Mouse (Mus musculus) limb, embryonic 10.5 days (tissue): ENCODE measurements around the gene Pitpnm1. TPM values are rescaled to one million over a fixed set of nuclear protein-coding genes. Genes with fewer than 3 reads are reported as not detected.

Experiments used
- DNase-seq: peaks from one replicate; pipeline ENCODE4 v3.0.0-alpha.2; 2017; ENCODE audit warnings: low spot score
- H3K27ac ChIP-seq: fragments of 300-500 bp; sonication (generic); 2 replicates; pipeline ENCODE4 v1.5.1; 2016; ENCODE audit warnings: mild to moderate bottlenecking
- H3K27me3 ChIP-seq: fragments of 300-500 bp; sonication (generic); 2 replicates; pipeline ENCODE4 v1.6.1; 2016; ENCODE audit warnings: low read depth, mild to moderate bottlenecking; ENCODE audit not compliant: poor library complexity, severe bottlenecking
- H3K36me3 ChIP-seq: fragments of 300-500 bp; sonication (generic); 2 replicates; pipeline ENCODE4 v1.6.1; 2016; ENCODE audit warnings: mild to moderate bottlenecking, moderate library complexity
- H3K4me1 ChIP-seq: fragments of 300-500 bp; sonication (generic); 2 replicates; pipeline ENCODE4 v1.6.1; 2016
- H3K4me3 ChIP-seq: fragments of 300-500 bp; sonication (generic); 2 replicates; pipeline ENCODE4 v1.5.1; 2016; ENCODE audit warnings: mild to moderate bottlenecking, moderate library complexity
- H3K9me3 ChIP-seq: fragments of 300-500 bp; sonication (generic); replicated peaks from 2 replicates; pipeline ENCODE4 v1.6.1; 2016; ENCODE audit warnings: mild to moderate bottlenecking
- WGBS: fragments of 180-500 bp; shearing (Covaris S2); methylation state at CpG from one replicate; pipeline ENCODE4 v1.1.7; 2016; 5-methylcytosine and 5-hydroxymethylcytosine counted together
- polyA plus RNA-seq: library from polyadenylated mRNA; unstranded; fragments of >200 nt; fragmentation: Nextera tagmentation; extraction: Ambion mirVana; gene quantifications from 2 replicates; pipeline ENCODE4 v1.2.1, GENCODE M21; 2016

The Pitpnm1 gene
- polyA plus RNA-seq, 1 experiment from 2014 or later = 7.9 TPM

DNA sequence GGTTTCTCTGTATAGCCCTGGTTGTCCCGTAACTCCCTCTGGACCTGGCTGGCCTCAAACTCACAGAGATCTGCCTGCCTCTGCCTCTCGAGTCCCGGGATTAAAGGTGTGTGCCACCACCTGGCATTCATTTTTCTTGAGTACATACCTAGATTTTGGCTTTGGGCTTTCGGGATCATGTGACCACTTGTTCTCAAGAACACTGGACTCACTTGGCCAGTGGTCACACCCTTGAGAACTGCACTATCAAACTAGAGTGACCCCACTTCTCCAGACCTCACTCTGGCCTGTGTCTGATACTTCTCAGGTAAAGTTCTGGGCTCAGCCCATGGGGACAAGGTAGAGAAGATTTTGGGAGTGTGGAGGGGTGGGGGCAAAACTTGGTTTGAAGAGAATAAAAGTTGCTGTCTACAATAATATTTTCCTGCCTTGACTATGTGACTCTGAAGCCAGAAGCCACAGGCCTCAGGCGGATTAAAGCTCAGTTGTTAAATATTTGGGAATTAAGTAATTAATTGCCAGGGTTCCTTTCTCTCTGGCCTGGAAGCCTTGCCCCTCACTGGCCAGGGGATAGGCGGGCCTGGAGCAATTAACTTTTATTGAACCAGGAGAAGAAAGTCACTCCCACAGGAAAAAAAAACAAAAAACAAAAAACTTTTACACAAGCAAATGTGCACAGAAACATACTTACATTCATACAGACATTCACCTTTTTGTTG is 26.9 kb upstream of the Pitpnm1 start:
- Histone ChIP-seq H3K4me3 (no peak overlapping the region), H3K27ac (no peak overlapping the region), H3K36me3 (no peaks in the 10 kb centered on the region), H3K4me1 (peaks cover 2% of the 10 kb centered on the region; the same call in 1 of the 2 replicates), H3K27me3 (no peaks in the 10 kb centered on the region), H3K9me3 (no peaks in the 10 kb centered on the region)
- DNase-seq = no peak
- 75% methylated on average over 6 of the region's 6 CpGs for WGBS

DNA sequence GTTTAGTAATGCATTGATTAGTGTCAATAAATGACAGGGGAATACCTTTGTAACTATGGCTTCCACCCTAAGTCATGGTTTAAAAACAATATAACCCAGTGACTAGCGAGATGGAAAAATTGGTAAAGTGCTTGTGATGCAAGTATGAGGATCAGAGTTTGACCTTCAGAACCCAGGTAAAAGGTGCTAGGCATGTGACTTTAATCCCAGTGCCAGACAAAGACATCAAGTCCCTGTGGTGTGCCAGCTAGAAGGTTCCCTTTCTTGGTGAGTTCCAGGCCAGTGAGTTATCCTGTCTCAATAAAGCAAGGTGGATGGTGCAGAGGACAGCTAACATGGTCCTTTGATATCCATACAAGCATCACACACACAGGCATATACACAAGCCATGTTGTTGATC is 24.3 kb upstream of the Pitpnm1 start:
- H3K4me1 ChIP-seq = peaks cover 2% of the 10 kb centered on the region; the same call in 1 of the 2 replicates
- no peaks in the 10 kb centered on the region for H3K9me3 ChIP-seq
- no peak for DNase-seq
- H3K36me3 ChIP-seq = no peaks in the 10 kb centered on the region
- WGBS = 93% methylated on average over 1 of the region's 1 CpGs
- H3K27ac ChIP-seq = no peak overlapping the region
- H3K27me3 ChIP-seq = no peaks in the 10 kb centered on the region
- no peak overlapping the region for H3K4me3 ChIP-seq

DNA sequence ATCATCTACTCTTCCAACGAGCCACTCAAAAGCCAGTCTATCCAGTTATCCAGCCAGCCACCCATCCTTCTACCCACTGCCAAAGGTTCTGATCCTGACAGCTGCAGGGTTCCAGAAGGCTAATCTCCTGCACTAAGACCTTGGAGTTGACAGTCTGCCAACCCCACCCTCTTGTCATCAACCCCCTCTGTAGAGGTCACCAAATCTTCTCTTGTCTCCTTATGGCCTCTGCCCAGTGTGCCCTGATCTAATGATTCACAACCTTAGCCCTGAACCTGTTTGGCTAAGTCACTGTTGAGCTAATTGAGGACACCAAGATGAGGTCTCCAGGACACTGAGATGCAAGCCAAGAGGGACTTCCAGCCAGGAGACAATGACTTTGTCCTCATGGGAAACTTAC is 20.2 kb upstream of the Pitpnm1 start:
- Histone ChIP-seq H3K27ac (no peak overlapping the region), H3K4me3 (no peak overlapping the region), H3K36me3 (no peaks in the 10 kb centered on the region), H3K9me3 (no peaks in the 10 kb centered on the region), H3K27me3 (peaks cover 16% of the 10 kb centered on the region; the same call in 1 of the 2 replicates), H3K4me1 (peaks cover 5% of the 10 kb centered on the region)
- 81% methylated on average over 1 of the region's 1 CpGs for WGBS
- DNase-seq = no peak

DNA sequence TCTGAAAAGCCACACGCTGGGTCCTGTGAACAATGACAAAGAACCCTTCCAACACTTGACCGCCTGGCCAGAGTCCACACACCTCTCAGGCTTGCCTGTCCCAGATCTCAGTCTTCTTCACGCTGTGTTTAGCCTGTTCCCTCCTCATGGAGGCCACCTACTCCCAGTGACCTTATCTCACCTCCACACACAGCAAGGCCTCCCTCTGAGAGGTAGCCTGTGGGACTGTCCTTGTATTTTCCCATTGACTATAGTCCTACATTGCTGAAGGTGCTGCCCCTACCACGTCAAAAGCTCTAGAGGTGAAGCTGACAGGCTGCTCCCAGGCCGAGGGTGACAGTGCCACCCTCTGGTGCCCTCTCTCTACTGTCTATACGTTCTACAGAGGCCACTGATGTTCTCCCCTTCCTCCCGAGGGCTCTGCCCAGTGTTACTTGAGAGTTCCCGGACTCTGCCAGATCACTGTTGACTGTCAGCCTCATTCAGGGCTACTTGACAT is 19.2 kb upstream of the Pitpnm1 start:
- Histone ChIP-seq H3K4me3 (no peak overlapping the region), H3K27me3 (peaks cover 17% of the 10 kb centered on the region; the same call in 1 of the 2 replicates), H3K36me3 (no peaks in the 10 kb centered on the region), H3K9me3 (no peaks in the 10 kb centered on the region), H3K27ac (no peak overlapping the region), H3K4me1 (peaks cover 5% of the 10 kb centered on the region)
- no peak for DNase-seq
- WGBS = 68% methylated on average over 8 of the region's 8 CpGs

DNA sequence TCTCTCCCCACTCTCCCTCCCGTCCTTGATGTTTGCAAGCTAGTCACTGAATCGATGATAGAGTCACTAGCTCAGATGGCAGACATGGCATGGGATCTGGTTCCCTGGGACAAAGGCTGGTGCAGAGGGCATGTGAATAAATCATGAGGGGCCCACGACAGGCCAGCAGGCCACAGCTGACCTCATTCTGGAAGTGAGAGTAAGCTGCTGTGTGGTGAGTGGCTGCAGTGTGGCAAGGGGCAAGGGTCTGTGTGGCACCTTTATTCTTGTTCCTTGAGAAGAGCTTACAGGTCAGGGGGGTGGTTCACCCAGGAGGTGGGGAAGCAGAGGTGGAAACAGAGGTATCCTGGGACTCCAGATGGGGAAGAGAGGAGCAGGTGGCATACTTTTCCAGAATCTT is 18.4 kb upstream of the Pitpnm1 start, which contains the start of gene Cabp2:
Gene Cabp2, plus strand, starts transcription at position 185 of the 400 bp plus-strand sequence.
- Histone ChIP-seq H3K4me1 (peaks cover 5% of the 10 kb centered on the region), H3K4me3 (no peak within 1 kb of the TSS), H3K9me3 (no peaks in the 10 kb centered on the region), H3K27ac (no peak within 1 kb of the TSS), H3K36me3 (no peaks in the 10 kb centered on the region), H3K27me3 (peaks cover 17% of the 10 kb centered on the region; the same call in 1 of the 2 replicates)
- WGBS = 76% methylated on average over 3 of the region's 3 CpGs
- no peak for DNase-seq

DNA sequence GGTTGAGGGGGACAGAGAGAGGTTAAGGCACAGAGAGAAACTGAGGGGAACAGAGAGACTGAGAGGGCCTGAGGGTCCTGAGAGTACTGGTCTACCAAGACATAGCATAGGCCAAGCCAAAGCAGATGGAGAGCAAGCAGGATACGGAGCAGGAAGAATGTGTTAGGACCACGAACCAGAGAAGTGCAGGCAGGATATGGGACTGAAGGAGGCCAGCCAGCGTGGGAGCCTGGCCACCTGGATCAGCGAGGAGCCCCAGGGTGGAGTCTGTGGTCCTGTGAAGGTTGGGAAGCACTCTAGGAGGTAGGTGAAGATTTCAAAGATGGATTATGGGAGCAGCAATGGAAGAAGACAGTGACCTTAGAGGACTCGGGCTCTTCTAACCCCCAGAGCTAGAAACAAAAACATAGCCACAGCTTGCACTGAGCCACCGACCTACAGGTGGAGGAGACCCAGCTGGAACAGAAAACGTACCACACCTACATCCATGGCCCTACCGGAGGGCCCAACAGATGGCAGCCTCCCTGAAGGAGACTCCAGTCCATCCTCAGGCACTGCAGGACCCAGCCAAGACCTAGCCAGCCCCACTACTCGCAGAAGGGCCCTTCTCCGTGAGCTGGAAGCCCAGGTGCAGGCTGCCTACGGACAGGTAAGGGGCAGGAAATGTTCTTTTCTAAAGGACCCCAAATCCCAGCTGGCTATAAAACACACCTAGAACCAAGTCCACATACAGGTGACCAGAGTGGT is 17.4 kb upstream of the Pitpnm1 start:
- Histone ChIP-seq H3K36me3 (no peaks in the 10 kb centered on the region), H3K27ac (no peak overlapping the region), H3K9me3 (no peaks in the 10 kb centered on the region), H3K4me1 (peaks cover 5% of the 10 kb centered on the region), H3K27me3 (peaks cover 17% of the 10 kb centered on the region; the same call in 1 of the 2 replicates), H3K4me3 (no peak overlapping the region)
- DNase-seq = no peak
- 88% methylated on average over 11 of the region's 11 CpGs for WGBS

DNA sequence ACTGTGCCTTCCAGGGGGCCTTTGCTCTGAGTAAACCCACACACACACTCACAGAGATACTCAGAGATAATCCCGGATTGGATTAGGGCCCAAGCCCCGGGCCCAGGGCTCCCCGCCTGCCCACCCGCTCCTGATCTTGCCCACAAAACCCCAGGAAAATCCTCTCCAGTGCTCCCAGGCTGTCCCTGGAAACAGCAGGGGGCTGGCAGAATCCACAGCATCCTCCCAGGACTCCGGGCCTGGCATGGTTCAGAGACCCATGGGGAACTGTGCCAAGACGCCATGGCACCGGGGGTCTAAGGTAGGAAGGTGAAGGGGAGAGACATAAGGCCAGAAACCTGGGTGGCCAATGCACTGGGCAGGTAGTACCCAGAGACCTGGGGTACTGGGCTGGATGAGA is 16.5 kb upstream of the Pitpnm1 start:
- no peak for DNase-seq
- Histone ChIP-seq H3K27ac (0 out of 2 replicates have a peak overlapping the region, but pooled peaks have one; percentile 9), H3K4me3 (no peak overlapping the region), H3K36me3 (no peaks in the 10 kb centered on the region), H3K9me3 (no peaks in the 10 kb centered on the region), H3K4me1 (peaks cover 5% of the 10 kb centered on the region), H3K27me3 (peaks cover 17% of the 10 kb centered on the region; the same call in 1 of the 2 replicates)
- WGBS = 88% methylated on average over 7 of the region's 7 CpGs

DNA sequence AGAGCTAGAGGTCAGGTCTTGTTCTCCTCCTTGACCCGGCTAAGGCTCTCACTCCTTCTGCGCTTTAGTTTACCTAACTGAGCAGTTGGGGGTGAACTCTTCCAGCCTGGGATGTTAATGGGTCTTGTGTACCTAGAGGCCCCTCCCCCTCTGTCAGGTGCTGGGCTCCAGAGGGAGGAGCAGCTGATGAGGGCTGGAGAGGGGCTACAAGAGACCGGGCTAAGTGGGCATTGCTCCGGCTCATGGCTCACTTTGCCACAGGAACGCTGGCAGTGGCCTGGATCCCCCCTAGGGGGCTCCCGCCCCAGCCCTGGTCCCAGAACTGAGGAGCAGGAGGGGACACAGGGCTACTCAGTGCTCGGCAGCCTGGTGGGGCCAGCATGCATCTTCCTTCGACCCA is 16.0 kb upstream of the Pitpnm1 start:
- WGBS = 28% methylated on average over 8 of the region's 8 CpGs
- no peak overlapping the region for H3K4me3 ChIP-seq
- no peak for DNase-seq
- H3K36me3 ChIP-seq = no peaks in the 10 kb centered on the region
- no peaks in the 10 kb centered on the region for H3K9me3 ChIP-seq
- peaks cover 17% of the 10 kb centered on the region; the same call in 1 of the 2 replicates for H3K27me3 ChIP-seq
- peaks cover 5% of the 10 kb centered on the region for H3K4me1 ChIP-seq
- 0 out of 2 replicates have a peak overlapping the region, but pooled peaks have one; percentile 9 for H3K27ac ChIP-seq

DNA sequence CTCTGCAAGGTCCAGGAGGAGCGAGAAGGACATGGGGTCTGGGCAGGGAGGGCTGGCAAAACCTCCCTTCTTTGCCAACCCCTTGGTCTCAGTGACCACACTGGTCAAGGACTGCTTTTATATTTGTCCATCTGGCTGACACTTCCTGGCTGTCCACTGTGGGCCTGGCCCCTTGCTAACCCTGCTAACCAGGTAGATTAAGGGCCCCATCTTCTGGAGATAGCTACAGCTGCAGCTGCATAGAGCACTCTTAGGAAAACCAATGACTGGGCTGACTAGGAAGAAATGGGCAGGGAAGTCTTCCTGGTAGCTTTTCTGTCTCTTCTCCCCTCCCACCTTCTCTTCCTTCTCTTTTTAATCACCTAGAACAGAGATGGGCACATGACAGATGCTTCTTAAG is 14.8 kb upstream of the Pitpnm1 start:
- Histone ChIP-seq H3K27me3 (peaks cover 17% of the 10 kb centered on the region; the same call in 1 of the 2 replicates), H3K27ac (no peak overlapping the region)
- no peak for DNase-seq

DNA sequence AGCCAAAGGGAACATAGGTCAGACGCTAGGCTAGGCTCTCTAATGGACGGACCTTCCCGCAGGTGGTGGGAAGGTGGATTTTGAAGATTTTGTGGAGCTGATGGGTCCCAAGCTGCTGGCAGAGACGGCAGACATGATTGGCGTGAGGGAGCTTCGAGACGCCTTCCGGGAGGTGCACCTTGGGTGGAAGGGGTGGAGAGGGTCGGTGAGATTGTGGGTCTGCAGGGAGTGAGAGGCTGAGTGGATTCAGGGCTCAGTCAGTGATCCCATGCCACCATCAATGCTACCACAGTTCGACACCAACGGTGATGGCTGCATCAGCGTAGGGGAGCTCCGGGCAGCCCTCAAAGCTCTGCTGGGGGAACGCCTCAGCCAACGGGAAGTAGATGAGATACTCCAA is 13.6 kb upstream of the Pitpnm1 start:
- 93% methylated on average over 15 of the region's 15 CpGs for WGBS
- Histone ChIP-seq H3K27me3 (peaks cover 17% of the 10 kb centered on the region; the same call in 1 of the 2 replicates), H3K27ac (no peak overlapping the region), H3K4me1 (peaks cover 5% of the 10 kb centered on the region), H3K9me3 (no peaks in the 10 kb centered on the region), H3K4me3 (no peak overlapping the region), H3K36me3 (no peaks in the 10 kb centered on the region)
- DNase-seq = no peak

More for the DNA sequence above, 14.8 kb upstream of the Pitpnm1 start:
- Histone ChIP-seq H3K9me3 (no peaks in the 10 kb centered on the region), H3K36me3 (no peaks in the 10 kb centered on the region), H3K4me1 (peaks cover 5% of the 10 kb centered on the region), H3K4me3 (no peak overlapping the region)
- 88% methylated on average over 1 of the region's 1 CpGs for WGBS

DNA sequence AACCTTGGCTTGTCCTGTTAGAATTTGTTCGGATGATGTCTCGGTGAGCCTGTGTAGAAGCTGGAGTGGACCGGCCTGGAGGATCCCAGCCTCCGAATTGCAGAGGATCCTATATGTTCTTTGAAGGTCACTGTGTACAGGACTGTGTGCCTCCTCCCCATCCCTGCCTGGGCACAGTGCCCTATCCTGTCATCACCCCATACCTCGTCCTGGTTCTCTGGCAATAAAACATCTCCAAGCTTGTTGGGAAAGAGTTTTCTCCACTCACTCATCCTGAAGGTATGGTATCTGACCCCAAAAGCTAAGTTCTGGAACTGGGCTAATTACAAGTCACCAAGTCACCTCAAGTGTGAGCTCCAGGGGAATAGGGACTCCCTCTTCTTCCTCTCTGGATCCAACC is 12.7 kb upstream of the Pitpnm1 start:
- peaks cover 17% of the 10 kb centered on the region; the same call in 1 of the 2 replicates for H3K27me3 ChIP-seq
- H3K9me3 ChIP-seq = no peaks in the 10 kb centered on the region
- 93% methylated on average over 5 of the region's 5 CpGs for WGBS
- H3K4me1 ChIP-seq = peaks cover 5% of the 10 kb centered on the region
- H3K36me3 ChIP-seq = no peaks in the 10 kb centered on the region
- H3K4me3 ChIP-seq = no peak overlapping the region
- no peak overlapping the region for H3K27ac ChIP-seq
- no peak for DNase-seq

DNA sequence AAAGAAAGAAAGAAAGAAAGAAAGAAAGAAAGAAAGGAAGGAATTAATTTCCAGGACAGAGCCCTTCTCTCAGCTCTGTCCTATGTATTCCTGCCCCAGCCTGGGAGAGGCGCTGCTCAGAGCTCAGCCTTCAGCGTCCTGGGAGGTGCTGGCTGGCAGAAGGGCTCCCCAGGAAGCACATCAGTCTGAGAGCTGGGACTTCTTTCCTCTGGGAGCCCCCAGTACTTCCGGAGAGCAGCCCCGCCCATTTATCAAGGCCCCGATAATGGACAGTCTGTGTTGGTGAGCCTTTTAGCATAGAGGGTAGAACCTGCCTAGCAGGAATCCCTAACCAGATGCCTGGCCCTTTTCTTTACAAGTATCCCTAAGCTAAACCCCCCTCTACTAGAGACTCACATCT is 11.7 kb upstream of the Pitpnm1 start:
- H3K27me3 ChIP-seq = peaks cover 15% of the 10 kb centered on the region; the same call in 1 of the 2 replicates
- WGBS = 48% methylated on average over 5 of the region's 5 CpGs
- no peaks in the 10 kb centered on the region for H3K9me3 ChIP-seq
- H3K36me3 ChIP-seq = no peaks in the 10 kb centered on the region
- no peak overlapping the region for H3K4me3 ChIP-seq
- peaks cover 5% of the 10 kb centered on the region for H3K4me1 ChIP-seq
- H3K27ac ChIP-seq = no peak overlapping the region
- no peak for DNase-seq

DNA sequence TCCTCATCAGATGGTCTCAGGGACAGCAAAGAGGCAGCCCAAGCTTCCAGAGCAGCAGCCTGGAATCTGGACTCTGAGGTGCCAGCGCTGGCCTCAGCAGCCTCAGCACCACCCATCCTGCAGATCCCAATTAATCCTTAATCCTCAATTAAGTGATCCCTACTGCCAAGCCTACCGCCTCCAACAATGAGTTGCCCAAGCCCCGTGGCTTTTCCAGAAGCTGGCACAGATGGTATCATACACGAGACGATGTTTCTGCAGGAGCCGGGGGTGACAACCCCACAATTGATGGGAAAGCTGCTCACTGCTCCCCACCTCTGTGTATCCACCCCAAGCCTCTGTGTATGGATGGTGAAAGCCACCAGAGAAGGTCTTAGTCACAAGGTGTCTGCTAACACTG is 10.7 kb upstream of the Pitpnm1 start:
- H3K27ac ChIP-seq = no peak overlapping the region
- peaks cover under 1% of the 10 kb centered on the region; the same call in 1 of the 2 replicates for H3K4me1 ChIP-seq
- H3K36me3 ChIP-seq = no peaks in the 10 kb centered on the region
- H3K9me3 ChIP-seq = no peaks in the 10 kb centered on the region
- 82% methylated on average over 6 of the region's 6 CpGs for WGBS
- H3K4me3 ChIP-seq = no peak overlapping the region
- peaks cover 6% of the 10 kb centered on the region; the same call in 1 of the 2 replicates for H3K27me3 ChIP-seq
- DNase-seq = no peak
